Mouse (Mus musculus) stomach, embryonic 15.5 days (tissue): ENCODE measurements around the gene Stk32b. TPM values are rescaled to one million over a fixed set of nuclear protein-coding genes. Genes with fewer than 3 reads are reported as not detected.

Source experiments
- ATAC-seq: fragments of 200-750 bp; cut with Nextera tagmentation; 2 replicates; pipeline ENCODE4 v1.8.0; 2017; ENCODE audit warnings: low read depth, moderate number of reproducible peaks, moderate TSS enrichment; ENCODE audit not compliant: insufficient read depth, low FRiP score
- H3K27ac ChIP-seq: fragments of 300-500 bp; sonication (generic); 2 replicates; pipeline ENCODE4 v1.5.1; 2015; ENCODE audit warnings: mild to moderate bottlenecking, inconsistent platforms
- H3K27me3 ChIP-seq: fragments of 300-500 bp; sonication (generic); replicated peaks from 2 replicates; pipeline ENCODE4 v1.6.1; 2015; ENCODE audit warnings: inconsistent platforms
- H3K36me3 ChIP-seq: fragments of 300-500 bp; sonication (generic); 2 replicates; pipeline ENCODE4 v1.6.1; 2015; ENCODE audit warnings: inconsistent platforms
- H3K4me1 ChIP-seq: fragments of 300-500 bp; sonication (generic); 2 replicates; pipeline ENCODE4 v1.6.1; 2015; ENCODE audit warnings: inconsistent platforms
- H3K4me2 ChIP-seq: fragments of 300-500 bp; sonication (generic); 2 replicates; pipeline ENCODE4 v1.6.1; 2015; ENCODE audit warnings: mild to moderate bottlenecking, inconsistent platforms
- H3K4me3 ChIP-seq: fragments of 300-500 bp; sonication (generic); replicated peaks from 2 replicates; pipeline ENCODE4 v1.5.1; 2015; ENCODE audit warnings: inconsistent platforms
- H3K9ac ChIP-seq: fragments of 300-500 bp; sonication (generic); 2 replicates; pipeline ENCODE4 v1.6.1; 2015; ENCODE audit warnings: inconsistent platforms
- H3K9me3 ChIP-seq: fragments of 300-500 bp; sonication (generic); 2 replicates; pipeline ENCODE4 v1.6.1; 2016; ENCODE audit warnings: inconsistent platforms
- WGBS: fragments of 180-500 bp; shearing (Covaris S2); methylation state at CpG from one replicate; pipeline ENCODE4 v1.1.7; 2015; 5-methylcytosine and 5-hydroxymethylcytosine counted together
- polyA plus RNA-seq: library from polyadenylated mRNA; unstranded; fragments of >200 nt; fragmentation: Nextera tagmentation; extraction: Ambion mirVana; gene quantifications from 2 replicates; pipeline ENCODE4 v1.2.1, GENCODE M21; 2015

Stk32b gene
- polyA plus RNA-seq, 1 experiment from 2014 or later: 0.55 TPM

DNA sequence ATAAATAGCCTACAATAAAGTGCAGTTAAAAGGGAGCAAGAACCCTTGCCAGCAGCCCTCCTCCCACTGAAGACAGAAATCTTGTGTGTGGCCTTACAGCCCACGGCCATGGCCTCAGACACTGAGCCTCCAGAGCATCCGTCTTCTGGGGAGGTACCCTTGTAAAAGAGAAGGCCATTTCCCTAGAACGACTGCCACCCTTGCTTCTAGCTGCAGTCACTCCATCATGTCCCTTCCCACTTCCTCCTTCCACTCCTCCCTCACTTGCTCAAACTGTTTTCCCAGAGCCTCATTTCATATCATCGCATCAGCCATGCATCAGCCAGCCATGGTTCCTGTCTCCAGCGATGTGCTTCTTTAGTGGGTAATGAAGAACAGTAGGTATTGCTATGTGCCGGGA, 141.5 kb downstream of the Stk32b start:
- H3K27ac ChIP-seq: no peak overlapping the region
- H3K36me3 ChIP-seq: no peaks in the 10 kb centered on the region
- 65% methylated on average over 6 of the region's 6 CpGs for WGBS
- no peak overlapping the region for H3K4me2 ChIP-seq
- H3K4me3 ChIP-seq: no peak overlapping the region
- no peak for ATAC-seq
- no peaks in the 10 kb centered on the region for H3K27me3 ChIP-seq
- no peak overlapping the region for H3K9ac ChIP-seq
- H3K4me1 ChIP-seq: no peaks in the 10 kb centered on the region
- no peaks in the 10 kb centered on the region for H3K9me3 ChIP-seq

DNA sequence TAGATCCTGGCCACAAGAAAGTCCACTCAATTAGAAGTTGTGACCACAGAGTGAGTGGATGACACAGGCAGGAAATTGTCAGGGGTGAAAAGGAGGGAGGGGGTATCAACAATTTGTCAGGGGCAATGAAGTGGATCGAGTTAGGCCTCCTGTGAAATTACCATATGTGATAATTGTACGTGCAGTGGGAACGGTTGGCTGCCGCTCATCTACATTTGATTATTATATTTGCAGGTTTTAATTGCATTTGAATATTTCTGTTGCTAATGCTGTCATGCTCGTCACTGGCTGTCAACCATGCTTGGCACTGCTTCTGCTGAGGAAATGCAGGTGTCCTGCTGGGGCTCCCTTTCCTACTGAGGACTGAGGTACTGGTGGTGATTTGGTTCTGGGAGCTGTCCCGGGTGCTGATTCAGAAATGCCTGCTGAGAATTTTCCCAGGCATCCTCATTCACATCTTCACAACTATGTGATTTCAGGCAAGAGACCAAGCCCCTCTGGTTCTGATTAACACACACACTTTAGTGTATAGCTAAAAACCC, 159.6 kb downstream of the Stk32b start:
- Histone ChIP-seq H3K4me1 (no peaks in the 10 kb centered on the region), H3K9ac (no peak overlapping the region), H3K9me3 (no peaks in the 10 kb centered on the region), H3K27ac (no peak overlapping the region), H3K27me3 (no peaks in the 10 kb centered on the region), H3K4me2 (no peak overlapping the region), H3K4me3 (no peak overlapping the region), H3K36me3 (no peaks in the 10 kb centered on the region)
- no peak for ATAC-seq
- 62% methylated on average over 6 of the region's 6 CpGs for WGBS

DNA sequence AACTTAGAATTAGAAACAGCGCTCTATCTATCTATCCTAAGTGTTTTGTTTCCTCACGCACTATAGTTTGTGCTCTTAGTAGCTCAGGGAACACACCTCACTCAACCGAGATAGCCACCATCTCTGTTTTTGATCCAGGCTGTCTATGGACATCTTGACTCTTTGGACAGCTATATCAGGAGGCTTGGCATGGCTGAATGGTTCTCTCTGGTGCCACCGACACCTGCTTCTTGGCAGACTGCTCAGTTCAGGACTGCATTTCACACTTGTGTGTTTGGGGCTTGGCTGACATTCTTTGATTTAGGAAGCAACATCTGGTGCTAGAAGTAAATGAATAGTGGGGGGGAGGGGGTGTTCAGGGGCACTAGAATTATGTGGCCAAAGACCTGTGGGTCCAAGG, 162.7 kb downstream of the Stk32b start:
- no peaks in the 10 kb centered on the region for H3K27me3 ChIP-seq
- H3K4me3 ChIP-seq: no peak overlapping the region
- H3K9me3 ChIP-seq: no peaks in the 10 kb centered on the region
- no peak overlapping the region for H3K27ac ChIP-seq
- 87% methylated on average over 4 of the region's 4 CpGs for WGBS
- ATAC-seq: no peak
- no peaks in the 10 kb centered on the region for H3K36me3 ChIP-seq
- no peak overlapping the region for H3K4me2 ChIP-seq
- H3K4me1 ChIP-seq: no peaks in the 10 kb centered on the region
- no peak overlapping the region for H3K9ac ChIP-seq

DNA sequence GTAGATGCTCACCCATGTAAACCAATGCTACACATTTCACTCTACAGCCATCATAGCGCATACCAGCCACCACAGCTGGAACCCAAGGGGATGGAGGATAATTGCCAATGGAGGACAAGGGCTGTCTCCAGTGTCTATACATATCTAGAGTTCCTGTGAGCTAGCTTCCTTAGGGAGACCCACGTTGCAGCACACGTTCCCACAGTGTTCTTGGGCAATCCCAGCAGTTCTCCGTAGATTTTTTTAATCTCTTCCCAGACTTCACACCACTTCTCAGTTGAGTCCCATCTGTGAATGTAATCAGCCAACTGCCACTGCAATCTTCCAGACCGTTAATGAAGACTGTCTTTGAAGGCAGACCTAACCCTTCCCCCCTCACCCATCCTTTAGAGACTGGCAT, 165.3 kb downstream of the Stk32b start:
- Histone ChIP-seq H3K27ac (no peak overlapping the region), H3K9ac (no peak overlapping the region), H3K4me3 (no peak overlapping the region), H3K27me3 (no peaks in the 10 kb centered on the region), H3K4me1 (no peaks in the 10 kb centered on the region), H3K36me3 (no peaks in the 10 kb centered on the region), H3K4me2 (no peak overlapping the region), H3K9me3 (no peaks in the 10 kb centered on the region)
- no peak for ATAC-seq
- WGBS: 83% methylated on average over 5 of the region's 5 CpGs

DNA sequence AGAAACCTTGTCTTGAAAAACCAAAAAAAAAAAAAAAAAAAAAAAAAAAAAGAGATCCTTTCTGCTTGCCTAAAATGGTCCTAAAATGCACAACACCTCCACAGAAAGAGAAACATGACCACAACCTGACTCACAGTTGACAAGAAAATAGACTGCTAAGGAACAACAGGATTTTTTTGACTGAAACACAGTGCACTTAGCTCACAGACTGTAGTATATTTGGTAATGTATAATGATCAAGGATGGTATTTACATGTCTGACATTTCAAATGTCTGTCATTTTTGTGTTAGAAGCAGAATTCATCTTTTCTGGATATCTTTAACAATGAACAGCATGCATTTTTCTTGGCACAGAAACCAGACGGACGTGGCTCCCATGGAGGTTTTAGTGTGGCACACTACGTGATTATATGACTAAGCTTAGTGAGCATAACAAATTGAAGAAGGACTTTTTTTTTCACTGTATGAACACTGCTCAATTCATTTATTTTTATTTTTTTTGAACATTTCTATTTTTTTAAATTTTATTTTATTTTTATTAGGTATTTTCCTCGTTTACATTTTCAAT, 181.2 kb downstream of the Stk32b start:
- no peak for ATAC-seq
- Histone ChIP-seq H3K9ac (no peak overlapping the region), H3K9me3 (no peaks in the 10 kb centered on the region), H3K27me3 (no peaks in the 10 kb centered on the region), H3K27ac (no peak overlapping the region), H3K4me2 (no peak overlapping the region), H3K36me3 (no peaks in the 10 kb centered on the region), H3K4me1 (no peaks in the 10 kb centered on the region), H3K4me3 (no peak overlapping the region)
- WGBS: 83% methylated on average over 4 of the region's 4 CpGs

DNA sequence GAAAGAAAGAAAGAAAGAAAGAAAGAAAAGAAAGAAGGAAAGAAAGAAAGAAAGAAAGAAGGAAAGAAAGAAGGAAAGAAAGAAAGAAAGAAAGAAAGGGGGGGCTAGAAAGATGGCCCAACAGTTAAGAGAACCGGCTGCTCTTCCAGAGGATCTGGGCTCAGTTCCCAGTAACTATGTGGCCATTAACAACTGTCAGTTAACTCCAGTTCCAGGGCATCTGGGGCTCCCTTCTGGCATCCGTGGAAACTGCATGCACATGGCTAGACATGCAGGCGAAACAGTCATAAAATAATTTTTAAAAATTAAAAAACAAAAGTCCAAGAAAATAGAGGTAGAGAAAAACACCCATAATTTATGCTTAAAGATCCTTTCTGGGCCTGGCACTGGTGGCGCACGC, 181.7 kb downstream of the Stk32b start:
- no peak for ATAC-seq
- Histone ChIP-seq H3K9me3 (no peaks in the 10 kb centered on the region), H3K4me2 (no peak overlapping the region), H3K4me1 (no peaks in the 10 kb centered on the region), H3K4me3 (no peak overlapping the region), H3K27ac (no peak overlapping the region), H3K27me3 (no peaks in the 10 kb centered on the region), H3K36me3 (no peaks in the 10 kb centered on the region), H3K9ac (no peak overlapping the region)
- 72% methylated on average over 5 of the region's 5 CpGs for WGBS

DNA sequence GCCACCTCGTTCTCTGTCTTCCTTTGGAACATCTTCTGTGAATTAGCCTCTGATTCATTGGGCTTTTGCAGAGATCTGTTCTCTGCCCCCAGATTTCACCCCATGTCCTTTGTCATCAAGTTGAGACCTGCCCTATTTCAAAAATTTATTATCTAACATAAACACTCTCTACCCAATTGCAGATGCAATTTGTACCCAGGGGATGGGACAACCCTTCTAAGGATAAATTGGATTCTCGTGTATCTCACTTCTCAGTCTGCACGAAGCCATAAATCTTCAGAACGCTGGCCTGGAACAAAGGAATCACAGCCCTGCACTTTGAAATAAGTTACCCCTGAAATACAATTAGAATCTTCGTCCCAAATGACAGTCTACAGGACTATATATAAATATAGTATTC, 191.6 kb downstream of the Stk32b start:
- Histone ChIP-seq H3K4me3 (no peak overlapping the region), H3K9ac (no peak overlapping the region), H3K9me3 (no peaks in the 10 kb centered on the region), H3K4me1 (no peaks in the 10 kb centered on the region), H3K36me3 (no peaks in the 10 kb centered on the region), H3K27me3 (no peaks in the 10 kb centered on the region), H3K27ac (no peak overlapping the region), H3K4me2 (no peak overlapping the region)
- ATAC-seq: no peak
- WGBS: 61% methylated on average over 5 of the region's 5 CpGs

DNA sequence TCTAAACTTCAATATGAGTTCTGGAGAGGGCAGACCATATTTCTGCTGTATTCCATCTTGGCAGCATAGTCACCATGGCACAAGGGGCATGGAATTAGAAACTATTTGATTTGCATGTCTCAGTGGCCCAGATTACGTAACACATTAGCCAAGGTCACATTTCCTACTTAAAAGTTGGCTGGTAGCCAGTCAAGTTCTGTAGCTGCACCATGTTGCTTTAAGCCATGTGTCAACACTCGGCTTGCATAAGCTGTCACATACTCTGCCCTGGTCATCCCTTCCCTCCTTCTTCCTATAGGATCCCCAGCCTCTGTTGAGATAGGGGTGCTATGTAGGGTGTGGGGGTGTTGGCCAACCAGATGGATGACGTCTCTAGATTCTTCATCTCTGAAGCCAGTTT, 196.5 kb downstream of the Stk32b start:
- H3K27me3 ChIP-seq: no peaks in the 10 kb centered on the region
- H3K4me3 ChIP-seq: no peak overlapping the region
- no peak overlapping the region for H3K9ac ChIP-seq
- no peak for ATAC-seq
- no peaks in the 10 kb centered on the region for H3K9me3 ChIP-seq
- WGBS: 71% methylated on average over 3 of the region's 3 CpGs
- no peaks in the 10 kb centered on the region for H3K4me1 ChIP-seq
- no peak overlapping the region for H3K27ac ChIP-seq
- H3K36me3 ChIP-seq: no peaks in the 10 kb centered on the region
- no peak overlapping the region for H3K4me2 ChIP-seq

DNA sequence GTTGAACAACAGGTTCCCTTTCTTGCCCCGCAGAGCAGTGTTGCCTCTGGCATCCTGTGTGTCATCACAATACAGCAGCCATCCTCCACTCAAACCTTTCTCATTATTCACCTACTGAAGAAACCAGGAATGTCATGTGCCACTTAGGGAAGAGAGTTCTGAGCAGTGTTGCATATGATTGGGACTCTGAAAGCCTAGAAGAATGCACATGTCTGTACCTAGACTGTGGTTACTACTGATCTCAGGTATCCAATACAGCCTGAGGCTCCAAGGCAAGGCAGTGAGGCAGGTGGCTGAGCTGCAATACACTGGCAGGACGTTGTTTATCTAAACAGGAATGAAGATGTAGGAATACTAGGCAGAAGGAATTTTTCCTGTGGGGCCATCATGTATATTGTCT, 204.5 kb downstream of the Stk32b start:
- no peaks in the 10 kb centered on the region for H3K36me3 ChIP-seq
- H3K4me2 ChIP-seq: no peak overlapping the region
- no peak overlapping the region for H3K9ac ChIP-seq
- no peaks in the 10 kb centered on the region for H3K9me3 ChIP-seq
- WGBS: 35% methylated on average over 2 of the region's 2 CpGs
- no peaks in the 10 kb centered on the region for H3K27me3 ChIP-seq
- H3K4me1 ChIP-seq: no peaks in the 10 kb centered on the region
- ATAC-seq: no peak
- H3K4me3 ChIP-seq: no peak overlapping the region
- no peak overlapping the region for H3K27ac ChIP-seq

DNA sequence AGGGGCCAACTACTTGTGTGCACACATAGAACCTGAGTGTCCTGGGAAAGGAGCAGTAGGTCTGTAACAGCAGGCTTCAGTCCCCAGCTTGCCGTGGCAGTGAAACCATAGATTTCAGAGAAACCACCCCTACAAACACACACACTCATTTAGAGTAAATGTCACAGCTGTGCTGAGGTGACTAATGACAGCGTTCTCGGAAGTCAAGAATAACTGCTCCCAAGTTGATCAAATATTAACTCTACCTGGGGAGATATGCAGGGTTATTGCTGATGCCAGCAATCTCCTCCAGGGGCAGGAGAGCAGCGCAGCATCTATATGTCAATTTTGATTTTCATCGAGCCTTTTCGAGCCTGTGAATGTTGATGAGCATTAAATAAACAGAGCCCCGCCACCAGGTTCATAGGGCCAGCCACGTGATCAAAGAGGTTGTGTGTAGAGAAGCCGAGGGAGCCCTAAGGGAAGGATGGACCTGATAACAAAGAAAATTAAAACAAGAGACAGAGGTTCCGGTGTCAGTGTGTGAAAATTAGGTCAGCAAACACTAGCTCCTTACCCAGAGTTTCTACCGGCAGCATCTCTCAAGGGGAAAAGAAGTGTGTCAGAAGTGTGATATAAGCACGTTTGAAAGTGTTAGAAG, 210.0 kb downstream of the Stk32b start:
- Histone ChIP-seq H3K4me1 (no peaks in the 10 kb centered on the region), H3K36me3 (no peaks in the 10 kb centered on the region), H3K9me3 (no peaks in the 10 kb centered on the region), H3K27ac (0 out of 2 replicates have a peak overlapping the region, but pooled peaks have one; percentile 35), H3K9ac (no peak overlapping the region), H3K4me2 (no peak overlapping the region), H3K27me3 (no peaks in the 10 kb centered on the region), H3K4me3 (no peak overlapping the region)
- ATAC-seq: peak; percentile 88
- 35% methylated on average over 12 of the region's 12 CpGs for WGBS

DNA sequence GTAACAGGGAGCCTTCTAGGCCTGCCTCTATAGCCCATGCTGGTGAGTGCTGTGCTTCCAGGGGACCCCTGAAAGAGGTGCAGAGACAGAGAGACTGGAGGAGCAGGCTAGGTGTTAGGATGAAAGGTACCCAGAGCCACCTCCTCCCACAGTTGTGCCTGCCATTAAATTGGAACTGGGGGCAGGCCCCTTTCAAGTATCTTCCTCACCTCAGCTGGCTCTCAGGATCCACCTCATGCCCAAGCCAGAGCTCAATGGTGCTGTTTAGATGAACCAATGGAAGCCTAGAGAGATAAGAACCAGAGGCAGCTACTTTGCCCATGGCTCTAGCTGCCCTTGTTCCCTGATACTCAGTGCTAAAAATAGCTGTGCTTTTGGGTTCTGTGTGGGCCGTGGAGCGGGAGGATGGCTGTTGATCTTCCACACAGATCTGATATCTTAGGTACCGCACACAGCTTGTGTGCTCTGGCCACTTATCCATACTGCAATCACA, 221.9 kb downstream of the Stk32b start:
- H3K4me3 ChIP-seq: no peak overlapping the region
- no peak overlapping the region for H3K9ac ChIP-seq
- H3K4me2 ChIP-seq: no peak overlapping the region
- no peak overlapping the region for H3K27ac ChIP-seq
- no peaks in the 10 kb centered on the region for H3K4me1 ChIP-seq
- ATAC-seq: no peak
- no peaks in the 10 kb centered on the region for H3K27me3 ChIP-seq
- H3K9me3 ChIP-seq: no peaks in the 10 kb centered on the region
- 65% methylated on average over 3 of the region's 3 CpGs for WGBS
- H3K36me3 ChIP-seq: no peaks in the 10 kb centered on the region

DNA sequence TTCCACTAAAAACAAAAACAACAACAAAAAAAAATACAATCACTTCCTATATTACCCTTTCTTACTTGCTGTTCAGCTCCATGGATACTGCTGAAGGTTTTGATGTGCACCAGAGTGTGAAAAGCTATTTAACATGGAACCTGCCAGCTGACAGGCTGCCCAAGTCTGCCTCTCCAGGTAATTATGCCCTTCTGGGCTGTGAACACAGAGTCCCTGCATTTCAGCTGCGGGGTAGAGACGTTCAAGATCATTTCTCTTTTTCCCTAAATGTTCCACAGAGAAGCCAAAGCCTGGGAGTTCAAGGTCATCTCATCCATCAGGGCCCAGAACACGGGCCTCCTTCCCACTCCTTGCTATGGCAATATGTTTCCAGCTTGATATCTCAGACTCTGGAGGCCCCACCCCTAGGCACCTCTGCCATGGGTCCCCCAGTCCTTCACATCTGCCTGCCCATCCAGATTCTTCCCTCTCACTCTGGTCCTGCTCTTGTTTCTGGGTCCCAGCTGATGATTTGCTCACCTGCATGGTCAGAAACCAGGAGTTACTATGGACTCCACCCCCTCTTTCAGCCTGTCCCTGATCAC, 244.9 kb downstream of the Stk32b start:
- H3K36me3 ChIP-seq: no peaks in the 10 kb centered on the region
- H3K4me3 ChIP-seq: no peak overlapping the region
- no peaks in the 10 kb centered on the region for H3K27me3 ChIP-seq
- WGBS: 54% methylated on average over 3 of the region's 3 CpGs
- H3K27ac ChIP-seq: no peak overlapping the region
- no peak overlapping the region for H3K9ac ChIP-seq
- H3K4me1 ChIP-seq: no peaks in the 10 kb centered on the region
- no peak for ATAC-seq
- no peaks in the 10 kb centered on the region for H3K9me3 ChIP-seq
- H3K4me2 ChIP-seq: no peak overlapping the region
